Mouse (Mus musculus) ES-E14 (cell line): ENCODE results near the gene Tectb.

Experiments used
- CHD2 ChIP-seq: IDR thresholded peaks from 2 replicates; pipeline ENCODE4 v1.6.1; 2014; ENCODE audit warnings: mild to moderate bottlenecking, low read depth, low read length, inconsistent platforms
- HCFC1 ChIP-seq: IDR thresholded peaks from 2 replicates; pipeline ENCODE4 v1.6.1; 2012; ENCODE audit warnings: low read length, inconsistent platforms, borderline replicate concordance; ENCODE audit not compliant: insufficient read depth
- MAFK ChIP-seq: IDR thresholded peaks from 2 replicates; pipeline ENCODE4 v1.6.1; 2014; ENCODE audit warnings: mild to moderate bottlenecking, low read depth, low read length, inconsistent platforms; ENCODE audit not compliant: insufficient read depth
- ZC3H11A ChIP-seq: IDR thresholded peaks from 2 replicates; pipeline ENCODE4 v1.6.1; 2012; ENCODE audit warnings: low read depth, mild to moderate bottlenecking, inconsistent platforms, low read length, borderline replicate concordance
- ZNF384 ChIP-seq: IDR thresholded peaks from 2 replicates; pipeline ENCODE4 v1.6.1; 2012; ENCODE audit warnings: low read depth, low read length, inconsistent platforms

DNA sequence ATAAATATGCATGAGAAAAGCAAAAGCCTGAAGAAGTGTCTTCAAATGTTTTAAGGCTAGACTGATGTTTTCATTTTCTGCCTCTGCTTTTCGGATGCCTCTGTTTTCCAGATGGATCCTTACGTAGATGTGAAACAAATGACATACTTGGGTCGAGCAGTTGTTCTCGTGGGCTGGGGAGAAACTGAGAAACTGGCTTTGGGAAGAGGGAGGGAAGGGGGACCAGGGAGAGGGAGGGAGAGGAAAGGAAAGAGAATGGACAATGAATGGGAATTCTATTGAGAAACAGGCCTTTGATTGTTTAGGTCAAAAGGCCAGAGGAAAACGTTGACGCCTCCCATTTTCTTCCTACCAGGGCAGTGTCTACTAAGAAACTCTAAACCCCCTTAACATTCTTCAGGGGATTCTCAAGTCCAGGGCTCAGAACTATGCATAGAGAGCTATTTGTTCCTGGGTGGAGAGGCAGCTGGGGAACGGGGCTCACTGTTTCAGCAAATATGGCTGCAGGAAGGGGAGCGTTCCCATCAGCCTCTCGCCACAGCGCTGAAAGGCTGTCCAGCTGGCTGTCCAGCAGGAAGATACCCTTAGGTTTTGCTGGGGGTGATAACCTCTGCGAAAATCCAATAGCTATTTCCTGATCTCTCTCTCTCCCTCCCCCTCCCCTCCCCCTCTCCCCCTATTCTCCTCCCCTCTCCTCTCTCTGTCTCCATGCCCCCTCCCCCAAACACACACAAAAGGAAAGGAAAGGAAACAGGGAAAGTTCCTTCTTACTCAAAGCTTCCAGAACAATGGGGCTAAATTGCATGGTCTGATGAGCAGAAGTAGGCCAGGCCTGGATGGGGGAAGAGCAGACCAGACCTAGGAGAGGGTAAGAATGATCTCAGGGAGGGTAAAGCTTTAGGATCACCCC lies 36.9 kb upstream of the Tectb start:
- TF ChIP-seq ZC3H11A (no peak), MAFK (no peak), ZNF384 (no peak), CHD2 (no peak), HCFC1 (no peak)
